Mouse (Mus musculus) stomach, postnatal 0 days (tissue): Measurements from ENCODE around the gene Foxj2. TPM values are rescaled to one million over a fixed set of nuclear protein-coding genes. Genes with fewer than 3 reads are reported as not detected.

Source experiments
- ATAC-seq: fragments of 200-750 bp; cut with Nextera tagmentation; 2 replicates; pipeline ENCODE4 v1.8.0; 2017; ENCODE audit not compliant: low FRiP score, low TSS enrichment
- DNase-seq: peaks from one replicate; pipeline ENCODE4 v3.0.0-alpha.2; 2016; ENCODE audit warnings: low spot score
- H3K27ac ChIP-seq: fragments of 300-500 bp; sonication (generic); replicated peaks from 2 replicates; pipeline ENCODE4 v1.5.1; 2014; ENCODE audit warnings: mild to moderate bottlenecking, control low read depth
- H3K27me3 ChIP-seq: fragments of 300-500 bp; sonication (generic); 2 replicates; pipeline ENCODE4 v1.6.1; 2014; ENCODE audit warnings: low read length; ENCODE audit not compliant: control insufficient read depth, insufficient read depth
- H3K36me3 ChIP-seq: fragments of 300-500 bp; sonication (generic); 2 replicates; pipeline ENCODE4 v1.6.1; 2014; ENCODE audit warnings: low read length, mixed read lengths; ENCODE audit not compliant: control insufficient read depth, insufficient read depth
- H3K4me1 ChIP-seq: fragments of 300-500 bp; sonication (generic); replicated peaks from 2 replicates; pipeline ENCODE4 v1.6.1; 2014; ENCODE audit warnings: antibody characterized with exemption; ENCODE audit not compliant: control insufficient read depth, insufficient read depth
- H3K4me2 ChIP-seq: fragments of 300-500 bp; sonication (generic); replicated peaks from 2 replicates; pipeline ENCODE4 v1.6.1; 2014; ENCODE audit warnings: low read depth, mild to moderate bottlenecking, control low read depth, moderate library complexity
- H3K4me3 ChIP-seq: fragments of 300-500 bp; sonication (generic); 2 replicates; pipeline ENCODE4 v1.5.1; 2014; ENCODE audit warnings: low read depth, low read length, control low read depth
- H3K9ac ChIP-seq: fragments of 300-500 bp; sonication (generic); 2 replicates; pipeline ENCODE4 v1.6.1; 2014; ENCODE audit warnings: mild to moderate bottlenecking, low read length, control low read depth, mixed read lengths
- H3K9me3 ChIP-seq: fragments of 300-500 bp; sonication (generic); 2 replicates; pipeline ENCODE4 v1.6.1; 2016; ENCODE audit warnings: low read length; ENCODE audit not compliant: control insufficient read depth
- CTCF ChIP-seq: IDR thresholded peaks from 2 replicates; pipeline ENCODE4 v1.5.1; 2016; ENCODE audit warnings: antibody characterized with exemption, low read depth, mild to moderate bottlenecking, moderate library complexity
- EP300 ChIP-seq: optimal IDR thresholded peaks from 2 replicates; pipeline ENCODE3; 2016; ENCODE audit warnings: antibody characterized with exemption
- WGBS: fragments of 180-500 bp; shearing (Covaris S2); extraction: QIAGEN DNeasy Blood & Tissue Kit; methylation state at CpG from one replicate; pipeline ENCODE4 v1.1.7; 2014; 5-methylcytosine and 5-hydroxymethylcytosine counted together
- polyA plus RNA-seq: library from polyadenylated mRNA; unstranded; fragments of >200 nt; fragmentation: Nextera tagmentation; extraction: Ambion mirVana; gene quantifications from 2 replicates; pipeline ENCODE4 v1.2.1, GENCODE M21; 2015

Gene Foxj2
- polyA plus RNA-seq, 1 experiment from 2014 or later: 3.0 TPM

DNA sequence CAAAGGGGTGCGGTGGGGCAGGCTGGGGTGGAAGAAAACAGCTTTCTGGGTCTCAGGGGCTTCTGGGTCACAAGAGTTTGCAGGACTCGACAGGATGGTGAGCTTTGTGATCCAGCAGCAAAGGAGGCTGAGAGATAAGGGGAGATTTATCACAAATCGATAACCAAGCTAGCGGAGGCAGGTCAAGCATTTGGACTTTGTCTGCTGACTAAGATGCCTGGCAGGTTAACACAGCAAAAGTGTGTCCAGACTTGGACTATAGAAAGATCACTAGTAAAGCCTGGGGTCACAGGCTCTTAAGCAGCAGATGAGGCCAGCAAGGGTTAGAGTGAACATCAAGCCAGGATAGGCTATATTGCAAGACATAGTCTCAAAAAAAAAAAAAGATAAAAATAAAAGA is 38.5 kb upstream of the Foxj2 start:
- no peak for ATAC-seq
- no peaks in the 10 kb centered on the region for H3K4me1 ChIP-seq
- no peak for DNase-seq
- H3K9ac ChIP-seq: no peak overlapping the region
- no peak overlapping the region for H3K27ac ChIP-seq
- TF ChIP-seq CTCF (no peak), EP300 (no peak)
- no peak overlapping the region for H3K4me2 ChIP-seq
- 38% methylated on average over 4 of the region's 4 CpGs for WGBS
- H3K4me3 ChIP-seq: no peak overlapping the region
- no peaks in the 10 kb centered on the region for H3K27me3 ChIP-seq
- H3K36me3 ChIP-seq: no peaks in the 10 kb centered on the region
- H3K9me3 ChIP-seq: no peaks in the 10 kb centered on the region

DNA sequence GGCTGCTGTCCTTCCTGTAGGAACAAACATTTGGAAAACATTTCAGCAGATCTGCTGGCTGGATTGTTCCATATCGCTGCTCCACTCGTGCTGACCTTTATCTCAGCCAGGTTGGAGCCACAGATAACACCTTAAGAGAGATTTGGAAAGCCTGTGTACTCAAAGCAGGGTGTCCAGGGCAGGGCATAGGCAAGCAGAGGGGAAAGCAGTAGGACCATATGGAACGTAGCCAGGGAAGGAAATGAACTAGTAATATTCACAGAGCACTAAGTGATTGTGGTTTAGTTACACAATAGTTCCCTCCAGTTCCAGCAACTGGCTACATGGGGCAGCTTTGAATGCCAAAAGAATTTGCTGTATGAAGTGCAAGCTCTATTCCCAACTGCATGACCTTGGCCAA is 37.5 kb upstream of the Foxj2 start:
- whole genome bisulfite sequencing: 30% methylated on average over 3 of the region's 3 CpGs
- no peak overlapping the region for H3K27ac ChIP-seq
- H3K9ac ChIP-seq: no peak overlapping the region
- TF ChIP-seq EP300 (no peak), CTCF (no peak)
- H3K4me1 ChIP-seq: no peaks in the 10 kb centered on the region
- no peak overlapping the region for H3K4me3 ChIP-seq
- H3K9me3 ChIP-seq: no peaks in the 10 kb centered on the region
- ATAC-seq: no peak
- no peak overlapping the region for H3K4me2 ChIP-seq
- no peak for DNase-seq
- no peaks in the 10 kb centered on the region for H3K36me3 ChIP-seq
- no peaks in the 10 kb centered on the region for H3K27me3 ChIP-seq

DNA sequence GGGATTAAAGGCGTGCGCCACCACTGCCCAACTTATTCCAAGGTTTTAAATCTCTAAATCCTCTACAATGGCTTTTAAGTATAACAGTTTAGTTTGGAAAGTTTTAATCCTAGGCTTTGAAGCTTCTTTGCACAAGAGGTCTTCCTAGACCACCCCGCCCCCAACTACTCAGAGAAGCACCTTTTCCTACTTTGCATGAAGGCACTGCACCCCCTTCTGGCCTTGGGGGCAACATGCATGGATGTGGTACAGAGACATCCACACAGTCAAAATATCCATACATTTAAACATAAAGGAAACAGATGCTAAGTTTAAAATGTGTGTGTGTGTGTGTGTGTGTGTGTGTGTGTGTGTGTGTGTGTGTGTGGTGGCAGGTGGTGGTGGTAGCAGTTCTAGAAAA is 34.8 kb upstream of the Foxj2 start:
- Histone ChIP-seq H3K4me2 (no peak overlapping the region), H3K4me1 (no peaks in the 10 kb centered on the region), H3K4me3 (no peak overlapping the region), H3K36me3 (no peaks in the 10 kb centered on the region), H3K27me3 (no peaks in the 10 kb centered on the region), H3K9me3 (no peaks in the 10 kb centered on the region), H3K9ac (no peak overlapping the region), H3K27ac (no peak overlapping the region)
- DNase-seq (no peak), ATAC-seq (no peak)
- TF ChIP-seq CTCF (peak; percentile 55), EP300 (no peak)
- WGBS: 92% methylated on average over 3 of the region's 3 CpGs

DNA sequence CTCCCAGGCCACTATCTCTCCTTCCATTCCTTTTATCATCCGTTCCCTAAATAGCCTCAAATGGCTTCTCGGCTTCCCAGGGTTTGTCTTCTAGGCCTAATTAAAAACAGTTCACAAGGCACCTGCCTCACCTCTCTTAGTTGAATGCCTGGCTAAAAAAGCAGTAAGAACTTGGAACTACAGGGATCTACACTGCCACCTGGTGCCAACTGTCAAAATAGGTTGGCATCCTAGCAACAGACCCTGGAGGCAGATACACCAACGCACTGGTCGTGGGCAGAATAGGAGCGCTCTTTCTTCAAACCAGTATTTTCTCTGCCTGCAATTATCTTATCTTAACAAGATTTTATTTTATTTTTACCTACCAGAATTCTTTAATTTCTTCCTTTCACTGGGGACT is 33.4 kb upstream of the Foxj2 start:
- ATAC-seq (no peak), DNase-seq (peak; percentile 62)

DNA sequence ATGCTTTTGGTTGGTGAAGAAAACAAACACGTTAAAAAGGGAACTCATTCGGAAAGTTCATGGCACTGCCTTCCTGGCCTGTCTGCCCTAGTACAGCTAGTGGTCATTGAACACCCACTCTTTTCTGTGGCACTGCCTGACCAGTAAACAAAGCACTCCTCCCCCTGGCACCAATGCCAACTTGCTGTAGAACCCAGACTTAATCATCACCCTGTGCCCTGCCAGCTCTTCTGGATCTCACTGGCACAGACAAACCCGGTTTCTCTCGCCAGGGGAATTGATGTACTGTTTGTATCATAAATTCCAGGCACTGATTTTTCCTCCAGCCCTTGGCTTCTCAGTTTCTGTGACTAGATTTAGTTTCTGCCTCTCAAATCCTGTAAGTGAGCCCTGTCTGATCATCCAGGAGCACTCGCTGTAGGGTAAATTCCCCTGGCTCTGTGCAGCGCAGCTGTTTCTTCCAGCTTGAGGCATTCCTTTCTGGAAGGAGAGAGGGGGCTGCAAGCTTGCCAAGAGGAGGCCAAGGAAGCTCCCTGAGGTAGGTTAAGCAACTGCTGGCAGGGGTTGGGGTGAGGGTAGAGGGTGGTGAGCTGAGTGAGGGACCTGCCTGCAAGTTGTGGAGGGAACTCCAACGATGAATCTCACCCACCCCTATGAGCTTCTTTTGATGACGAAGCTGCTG is 24.3 kb upstream of the Foxj2 start:
- TF ChIP-seq EP300 (no peak), CTCF (no peak)
- Histone ChIP-seq H3K4me1 (no peaks in the 10 kb centered on the region), H3K9me3 (no peaks in the 10 kb centered on the region), H3K36me3 (no peaks in the 10 kb centered on the region), H3K27ac (no peak overlapping the region), H3K9ac (no peak overlapping the region), H3K27me3 (no peaks in the 10 kb centered on the region), H3K4me2 (no peak overlapping the region), H3K4me3 (no peak overlapping the region)
- peak; percentile 19 for DNase-seq
- no peak for ATAC-seq
- 63% methylated on average over 8 of the region's 8 CpGs for WGBS

More for the DNA sequence above, 33.4 kb upstream of the Foxj2 start:
- Histone ChIP-seq H3K9me3 (no peaks in the 10 kb centered on the region), H3K4me3 (no peak overlapping the region), H3K27ac (no peak overlapping the region), H3K4me2 (no peak overlapping the region), H3K36me3 (no peaks in the 10 kb centered on the region), H3K9ac (no peak overlapping the region), H3K27me3 (no peaks in the 10 kb centered on the region), H3K4me1 (no peaks in the 10 kb centered on the region)
- WGBS: 33% methylated on average over 5 of the region's 5 CpGs
- TF ChIP-seq EP300: no peak
- peak; percentile 82 for TF ChIP-seq CTCF

DNA sequence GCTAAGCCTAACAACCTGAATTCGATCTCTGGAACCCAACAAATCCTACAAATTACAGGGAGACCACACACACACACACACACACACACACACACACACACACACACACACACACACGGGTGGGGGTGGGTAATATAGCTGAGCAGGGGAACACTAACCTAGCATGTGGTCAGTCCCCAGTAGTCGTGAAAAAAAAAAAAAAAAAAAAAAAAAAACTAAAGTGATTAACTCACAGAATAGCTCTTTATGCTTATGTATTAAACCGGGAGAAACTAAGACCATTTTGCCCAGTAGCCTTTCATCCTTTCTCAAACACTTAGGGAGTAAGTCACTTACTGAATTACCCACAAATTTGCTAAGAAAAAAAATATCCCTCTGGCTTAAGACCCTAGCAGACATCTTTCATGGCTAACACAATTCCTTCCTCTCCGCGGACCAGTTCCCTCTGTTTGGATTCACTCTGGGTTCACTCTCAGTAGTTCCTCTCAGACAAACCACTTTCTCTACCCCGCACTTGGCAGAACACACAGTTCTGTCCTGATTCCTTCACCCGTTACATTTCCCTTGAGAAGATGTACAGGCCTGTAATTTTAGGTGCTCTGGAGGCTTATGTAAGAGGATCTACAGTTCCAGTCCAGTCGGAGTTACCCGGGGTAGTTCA is 18.9 kb upstream of the Foxj2 start:
- peak overlapping the region; percentile 46 for H3K4me3 ChIP-seq
- H3K4me2 ChIP-seq: peak overlapping the region; percentile 84
- H3K4me1 ChIP-seq: peaks cover 10% of the 10 kb centered on the region; the same call in 1 of the 2 replicates
- 37% methylated on average over 10 of the region's 10 CpGs for WGBS
- ATAC-seq (no peak; the same call in 1 of the 2 replicates), DNase-seq (no peak)
- H3K9me3 ChIP-seq: no peaks in the 10 kb centered on the region
- TF ChIP-seq CTCF: no peak
- no peak for TF ChIP-seq EP300
- H3K27me3 ChIP-seq: no peaks in the 10 kb centered on the region
- H3K9ac ChIP-seq: peak overlapping the region; percentile 61; the same call in 1 of the 2 replicates
- H3K36me3 ChIP-seq: no peaks in the 10 kb centered on the region
- no peak overlapping the region; the same call in 1 of the 2 replicates for H3K27ac ChIP-seq
